Mouse (Mus musculus) testis, adult 2 months (tissue): ENCODE data around the gene Creb3l2.

ENCODE experiments used
- CTCF ChIP-seq: fragments of 200-500 bp; IDR thresholded peaks from 2 replicates; pipeline ENCODE4 v1.5.1; 2012; ENCODE audit warnings: low read depth, mild to moderate bottlenecking, inconsistent platforms, low read length, moderate library complexity; ENCODE audit not compliant: control insufficient read depth, insufficient read depth, insufficient replicate concordance
- POLR2A ChIP-seq: fragments of 200-500 bp; IDR thresholded peaks from 2 replicates; pipeline ENCODE4 v1.6.1; 2012; ENCODE audit warnings: low read depth, mild to moderate bottlenecking, inconsistent platforms, low read length, moderate library complexity; ENCODE audit not compliant: control insufficient read depth

- TF ChIP-seq CTCF (no peak), POLR2A (no peak)
Measured at GRCm38 (mm10) chr6:37368281-37368680, 73.7 kb downstream of the Creb3l2 start.
